Mouse (Mus musculus) ES-Bruce4 (cell line): ENCODE measurements around the gene H2-M10.4.

Experiments used
- CTCF ChIP-seq: IDR thresholded peaks from one replicate; pipeline ENCODE4 v1.8.1; 2011; ENCODE audit warnings: low read depth, low read length
- EP300 ChIP-seq: IDR thresholded peaks from 2 replicates; pipeline ENCODE4 v1.6.1; 2011; ENCODE audit warnings: low read depth, low read length; ENCODE audit not compliant: insufficient read depth
- POLR2A ChIP-seq: IDR thresholded peaks from one replicate; pipeline ENCODE4 v1.8.1; 2011; ENCODE audit warnings: low read length; ENCODE audit not compliant: insufficient read depth

DNA sequence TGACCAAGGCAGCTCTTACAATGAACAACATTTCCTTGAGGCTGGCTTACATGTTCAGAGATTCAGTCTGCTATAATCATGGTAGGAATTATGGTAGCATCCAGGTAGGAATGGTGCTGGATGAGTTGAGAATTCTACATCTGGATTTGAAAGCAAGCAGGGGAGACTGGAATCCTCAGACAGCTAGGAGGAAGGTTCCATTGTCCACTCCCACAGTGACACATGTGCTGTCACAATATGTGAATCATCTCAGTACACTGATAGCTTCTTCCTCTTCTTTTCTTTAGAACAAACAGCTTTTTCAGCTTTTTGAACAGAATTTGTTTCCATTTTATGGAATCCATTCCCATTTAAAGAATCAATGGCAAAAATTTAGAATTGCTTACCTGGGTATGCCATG lies 41.8 kb upstream of the H2-M10.4 start:
- TF ChIP-seq POLR2A (no peak), CTCF (no peak), EP300 (no peak)
